Mouse (Mus musculus) testis, adult 2 months (tissue): ENCODE results near the gene Tbxas1.

ENCODE experiments used
- CTCF ChIP-seq: fragments of 200-500 bp; IDR thresholded peaks from 2 replicates; pipeline ENCODE4 v1.5.1; 2012; ENCODE audit warnings: low read depth, mild to moderate bottlenecking, inconsistent platforms, low read length, moderate library complexity; ENCODE audit not compliant: control insufficient read depth, insufficient read depth, insufficient replicate concordance
- POLR2A ChIP-seq: fragments of 200-500 bp; IDR thresholded peaks from 2 replicates; pipeline ENCODE4 v1.6.1; 2012; ENCODE audit warnings: low read depth, mild to moderate bottlenecking, inconsistent platforms, low read length, moderate library complexity; ENCODE audit not compliant: control insufficient read depth

- TF ChIP-seq CTCF (no peak), POLR2A (no peak)
Measured at GRCm38 (mm10) chr6:38912121-38912660, 37.0 kb downstream of the Tbxas1 start.
